Mouse (Mus musculus): ENCODE data around the gene Ncoa5.
A peak's percentile ranks its signal among the peaks of the same experiment; 100 is the strongest.

Ncoa5 gene

DNA sequence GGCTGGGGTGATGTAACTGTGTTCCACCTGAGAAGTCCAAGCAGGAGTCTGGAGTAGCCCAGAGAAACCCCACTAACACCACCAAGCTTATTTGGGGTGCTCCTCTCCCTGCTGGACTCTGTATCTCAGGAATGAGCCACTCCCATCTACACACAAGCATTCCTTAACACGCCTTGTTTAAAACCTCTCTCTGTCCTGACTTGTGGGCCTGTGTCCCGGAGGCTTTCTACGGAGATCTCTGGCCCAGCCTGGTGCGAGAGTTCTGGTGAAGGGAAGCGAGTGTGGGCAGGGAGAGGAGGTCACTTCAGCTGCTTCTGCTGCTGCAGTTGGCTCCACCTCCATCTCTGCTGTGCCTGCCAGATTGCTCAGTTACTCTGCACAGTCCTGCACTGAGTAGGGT is 78.5 kb downstream of the Ncoa5 start:
- no peak for DNase-seq (ENCODE audit: low read depth)

DNA sequence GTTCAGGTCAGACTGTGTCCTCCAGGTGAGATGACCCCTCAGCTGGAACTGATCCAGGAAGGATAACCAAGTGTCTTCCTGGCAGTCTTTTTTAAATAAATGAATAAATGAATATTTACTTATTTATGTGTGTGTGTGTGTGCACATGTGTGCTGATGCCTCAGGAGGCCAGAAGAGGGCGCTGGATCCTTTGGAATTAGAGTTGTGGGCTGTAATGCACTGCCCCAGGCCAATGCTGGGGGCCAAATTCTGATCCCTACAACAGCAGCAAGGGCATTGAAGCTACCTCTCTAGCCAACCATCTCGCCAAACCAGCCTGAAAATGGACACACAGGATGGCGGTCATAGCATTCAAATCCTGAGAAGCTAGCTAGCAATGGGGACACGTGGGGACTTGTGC is 78.9 kb downstream of the Ncoa5 start:
- no peak for DNase-seq (ENCODE audit: low read depth)

DNA sequence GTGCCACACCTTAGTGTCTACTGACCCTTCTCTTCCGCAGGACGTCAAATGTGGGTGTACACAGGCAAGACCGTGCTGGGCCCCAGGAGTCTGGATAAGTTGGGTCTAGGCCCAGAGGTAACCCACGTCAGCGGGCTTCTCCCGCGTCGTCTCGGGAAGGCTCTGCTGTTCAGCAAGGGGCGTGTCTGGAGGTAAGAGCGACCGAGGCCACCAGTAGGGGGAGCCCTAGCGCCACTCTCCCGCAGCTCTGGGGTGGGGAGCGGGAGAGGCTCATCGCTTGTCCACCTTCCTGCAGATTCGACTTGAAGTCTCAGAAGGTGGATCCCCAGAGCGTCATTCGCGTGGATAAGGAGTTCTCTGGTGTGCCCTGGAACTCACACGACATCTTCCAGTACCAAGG is 81.4 kb downstream of the Ncoa5 start:
- DNase-seq (ENCODE audit: low read depth): peak; percentile 82

DNA sequence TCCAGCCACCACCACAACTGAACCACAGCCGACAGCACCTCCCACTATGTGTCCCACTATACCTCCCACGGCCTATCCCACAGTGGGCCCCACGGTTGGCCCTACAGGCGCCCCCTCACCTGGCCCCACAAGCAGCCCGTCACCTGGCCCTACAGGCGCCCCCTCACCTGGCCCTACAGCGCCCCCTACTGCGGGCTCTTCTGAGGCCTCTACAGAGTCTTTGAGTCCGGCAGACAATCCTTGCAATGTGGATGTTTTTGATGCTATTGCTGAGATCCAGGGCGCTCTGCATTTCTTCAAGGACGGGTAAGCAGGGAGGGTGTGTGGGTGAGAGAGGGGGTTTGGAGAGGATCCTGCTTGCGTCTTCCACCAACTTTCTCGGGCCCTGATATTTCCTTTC is 82.2 kb downstream of the Ncoa5 start:
- peak; percentile 43 for DNase-seq (ENCODE audit: low read depth)

DNA sequence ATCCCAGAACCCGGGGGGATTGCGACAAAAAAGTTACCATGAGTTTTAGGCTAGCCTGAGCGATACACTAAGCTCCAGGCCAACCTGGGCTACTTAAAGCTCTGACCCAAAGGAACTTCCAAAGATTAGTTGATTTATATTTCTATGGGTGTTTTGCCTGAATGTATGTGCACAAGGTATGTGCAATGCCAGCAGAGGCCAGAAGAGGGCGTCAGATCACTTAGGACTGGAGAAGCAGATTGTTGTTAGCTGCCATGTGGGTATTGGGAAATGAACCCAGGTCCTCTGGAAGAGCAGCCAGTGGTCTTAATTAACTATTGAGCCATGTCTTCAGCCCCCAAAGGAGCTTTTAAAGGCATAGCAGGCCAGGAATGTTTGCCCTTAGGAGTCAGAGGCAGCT is 82.9 kb downstream of the Ncoa5 start:
- DNase-seq (ENCODE audit: low read depth): peak; percentile 33

DNA sequence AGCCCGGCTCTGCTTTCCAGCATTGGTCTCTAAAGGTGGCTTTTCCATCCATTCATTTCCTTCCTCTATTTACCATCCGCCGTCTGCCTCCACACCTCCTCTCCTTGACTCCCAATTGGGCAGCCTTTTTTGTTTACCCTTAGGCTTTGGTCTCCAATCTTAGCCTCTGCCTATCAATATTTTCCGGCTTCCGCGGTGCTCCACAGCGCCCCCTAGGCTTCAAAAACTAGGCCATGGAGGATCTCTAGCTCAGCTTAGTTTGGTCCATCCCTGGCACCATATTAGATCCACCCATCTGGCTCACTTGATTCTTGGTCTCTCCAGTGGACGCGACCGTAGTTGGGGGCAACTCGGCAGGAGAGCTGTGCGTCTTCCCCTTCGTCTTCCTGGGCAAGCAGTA is 84.2 kb downstream of the Ncoa5 start:
- DNase-seq (ENCODE audit: low read depth): no peak

All from 416B (cell line).